Mouse (Mus musculus) mesoderm, embryonic 11.5 days (tissue): Measurements from ENCODE around the gene Arl13b.

Experiments
- DNase-seq: peaks from one replicate; pipeline ENCODE4 v3.0.0-alpha.2; 2012; ENCODE audit warnings: low read depth, low spot score

Gene Arl13b

GRCm38 (mm10) chr16:62814491-62814890 is 32.3 kb downstream of the Arl13b start, which contains the start of gene Stx19:
Gene Stx19, plus strand, starts transcription at chr16:62814676.
- no peak for DNase-seq

- DNase-seq: no peak
Measured at GRCm38 (mm10) chr16:62813790-62814189, 33.0 kb downstream of the Arl13b start.

GRCm38 (mm10) chr16:62810855-62811254 is 36.0 kb downstream of the Arl13b start:
- no peak for DNase-seq

DNA sequence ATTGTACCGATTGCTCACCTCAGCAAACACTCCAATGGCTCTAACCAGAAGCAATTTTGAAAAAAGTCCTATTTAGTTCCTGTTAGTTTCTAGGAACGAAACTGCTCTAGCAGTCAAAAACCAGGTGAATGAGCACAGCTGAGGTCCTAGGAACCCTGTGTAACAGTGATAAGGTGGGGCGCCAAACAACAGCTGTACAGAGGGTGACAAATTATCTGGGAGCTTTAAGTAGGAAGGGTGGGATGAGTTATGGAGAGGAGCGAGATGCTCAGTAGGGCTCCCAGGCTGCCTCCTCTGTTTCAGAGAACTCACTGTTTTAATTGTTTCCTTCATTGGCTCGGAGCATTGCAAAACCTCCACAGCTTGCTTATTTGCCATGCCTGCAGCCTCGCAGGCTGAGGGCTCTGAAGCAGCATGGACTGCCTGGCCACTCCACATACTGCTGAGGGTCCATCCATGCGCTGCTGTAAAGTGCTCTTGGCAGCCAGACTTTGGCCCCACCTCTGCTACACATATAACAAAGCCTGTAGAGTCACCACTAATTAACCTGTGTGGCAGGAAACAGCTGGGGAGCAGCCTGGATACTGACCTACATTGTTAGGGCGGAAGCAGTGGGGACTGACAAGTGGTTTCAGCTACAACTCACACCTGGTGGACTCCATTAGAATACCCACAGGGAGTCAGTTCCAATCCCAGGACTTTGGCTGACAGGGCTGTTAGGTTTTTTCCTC is 39.4 kb downstream of the Arl13b start:
- DNase-seq: no peak

DNA sequence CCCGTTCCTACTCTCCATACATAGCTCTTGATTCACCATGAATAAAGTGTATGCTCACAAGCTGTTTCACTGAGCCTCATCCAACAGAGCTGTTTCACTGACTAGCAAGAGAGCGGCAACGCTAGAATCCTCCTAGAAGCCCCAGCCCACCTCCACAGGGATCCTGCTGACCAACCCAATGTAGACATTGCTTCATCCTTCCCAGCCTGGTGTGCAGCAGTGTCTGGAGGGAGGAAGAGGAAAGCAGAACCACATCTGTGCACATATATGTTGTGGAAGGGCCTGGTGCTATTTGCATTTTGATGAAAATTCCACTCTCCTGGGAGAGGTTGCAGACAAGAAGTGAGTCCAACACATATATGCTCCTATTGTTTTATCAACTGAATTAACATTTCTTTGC is 42.2 kb downstream of the Arl13b start:
- no peak for DNase-seq

DNA sequence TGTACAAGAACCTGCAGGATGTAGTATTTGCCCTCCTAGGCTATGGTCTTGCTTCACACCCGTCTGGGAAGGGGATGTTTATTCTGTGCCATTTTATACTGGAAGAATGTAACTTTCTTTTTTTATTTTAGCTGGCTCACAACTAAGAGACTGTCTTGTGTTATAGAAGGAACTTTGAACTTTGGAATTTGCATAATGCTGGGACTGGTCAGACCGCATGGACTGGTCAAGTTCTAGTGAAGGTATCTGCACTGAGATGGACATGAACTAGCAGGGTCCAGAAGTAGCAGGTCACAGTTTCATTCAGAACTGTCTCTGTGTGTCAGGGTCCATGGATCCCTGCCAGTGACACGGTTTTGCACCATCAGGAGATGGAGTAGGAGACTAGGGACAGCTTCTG is 47.0 kb downstream of the Arl13b start:
- DNase-seq: no peak

DNA sequence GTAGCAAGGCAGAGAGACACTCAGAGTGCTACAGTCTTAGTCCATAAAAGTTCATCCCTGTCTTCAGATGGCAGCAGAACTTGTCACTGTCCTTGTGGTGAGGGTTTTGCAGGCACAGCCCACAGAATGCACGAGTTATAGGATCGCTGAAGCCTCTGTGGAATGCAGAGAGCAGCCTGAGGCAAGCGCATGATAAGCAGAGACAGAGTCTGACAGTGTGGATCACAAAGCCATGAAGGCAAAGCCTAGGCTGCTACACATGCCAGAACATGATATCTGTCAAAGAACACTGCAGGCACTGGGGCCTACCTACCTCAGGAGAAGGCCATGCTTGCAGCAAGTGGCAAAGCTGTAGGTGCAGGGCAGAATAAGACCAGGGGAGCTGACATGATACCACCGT is 47.4 kb downstream of the Arl13b start:
- no peak for DNase-seq

- DNase-seq: no peak
Measured at GRCm38 (mm10) chr16:62798808-62799207, 48.0 kb downstream of the Arl13b start.

DNA sequence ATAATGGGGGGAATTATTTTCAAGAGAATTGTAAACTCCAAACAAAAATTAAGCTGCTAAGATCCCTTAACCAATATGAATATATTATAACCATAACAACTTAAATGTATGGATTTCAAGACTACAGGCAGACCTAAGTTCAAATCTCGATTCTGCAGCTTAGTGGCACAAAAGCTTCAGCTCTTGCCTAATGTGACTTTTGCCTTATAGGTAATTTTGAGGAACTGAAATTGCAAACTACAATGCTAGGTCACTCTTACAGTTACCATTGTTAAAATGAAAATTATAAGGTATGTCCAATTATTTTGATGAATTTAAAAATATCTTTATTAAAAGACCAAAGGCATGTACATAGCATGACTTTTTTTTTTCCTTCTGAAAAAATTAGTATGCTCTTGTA is 50.2 kb downstream of the Arl13b start:
- no peak for DNase-seq

GRCm38 (mm10) chr16:62786621-62787331 is 60.1 kb downstream of the Arl13b start, which contains the start of gene Nsun3:
Gene Nsun3, minus strand, starts transcription at chr16:62786818.
- peak; percentile 98 for DNase-seq

GRCm38 (mm10) chr16:62782229-62782628 is 64.6 kb downstream of the Arl13b start:
- no peak for DNase-seq

DNA sequence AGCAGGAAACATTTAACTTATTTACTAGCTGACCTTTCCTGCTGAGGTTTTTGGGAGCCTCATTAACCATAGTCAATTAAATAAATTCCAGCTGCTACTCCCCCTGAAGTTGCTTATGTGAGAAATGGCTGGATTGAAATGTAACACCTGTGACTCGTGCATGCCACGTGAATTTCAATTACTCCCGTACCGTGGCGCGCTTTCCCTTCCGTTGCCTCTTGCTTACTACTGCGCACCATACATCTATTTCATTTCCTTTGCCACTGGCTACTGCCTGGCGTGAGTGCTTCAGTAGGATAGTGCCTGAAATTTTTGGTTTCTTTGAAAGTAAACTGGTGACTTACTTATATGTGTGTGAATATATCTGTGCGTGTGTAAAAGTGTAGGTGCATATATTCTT is 68.6 kb downstream of the Arl13b start:
- no peak for DNase-seq

GRCm38 (mm10) chr16:62776034-62776433 is 70.8 kb downstream of the Arl13b start:
- DNase-seq: no peak

DNA sequence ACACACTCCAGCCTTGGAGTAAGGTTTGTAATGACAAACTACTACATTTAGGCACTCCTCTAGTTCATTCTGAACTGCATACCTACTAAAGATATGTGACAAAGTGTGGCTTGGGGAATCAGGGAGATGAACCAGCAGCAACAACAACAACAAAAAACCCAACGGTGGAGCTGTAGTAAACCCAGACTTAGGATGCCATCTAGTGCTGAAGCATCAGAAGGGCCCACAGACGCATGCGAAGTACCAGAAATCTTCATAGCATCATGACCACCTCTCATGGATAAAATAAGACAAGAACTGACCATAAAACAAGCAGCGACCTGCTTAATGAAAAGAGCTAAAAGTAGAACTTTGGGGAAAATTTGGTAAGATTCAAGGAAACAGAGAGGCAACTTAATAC is 73.4 kb downstream of the Arl13b start:
- no peak for DNase-seq

GRCm38 (mm10) chr16:62758340-62758739 is 88.5 kb downstream of the Arl13b start:
- DNase-seq: peak; percentile 56

DNA sequence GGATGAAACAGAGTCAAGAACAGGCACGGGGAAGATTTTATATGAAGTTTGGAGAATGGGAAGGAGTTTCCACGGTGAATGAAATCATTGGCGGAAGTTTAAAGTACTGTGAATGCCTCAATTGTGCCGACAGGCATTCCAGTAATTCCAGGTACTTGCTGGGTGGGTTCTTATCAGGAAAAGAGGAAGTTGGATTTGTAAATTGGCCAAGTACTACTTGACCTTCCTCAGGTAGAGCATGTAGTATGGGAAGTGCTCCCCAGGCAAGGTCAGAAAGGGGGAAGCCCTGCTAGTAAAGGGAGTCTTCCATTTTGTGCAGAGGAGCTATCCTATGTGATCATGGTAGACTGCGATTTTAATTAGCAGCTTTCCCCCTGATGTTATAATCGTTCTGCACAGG is 91.5 kb downstream of the Arl13b start:
- DNase-seq: no peak

GRCm38 (mm10) chr16:62753597-62753996 is 93.2 kb downstream of the Arl13b start:
- no peak for DNase-seq

DNA sequence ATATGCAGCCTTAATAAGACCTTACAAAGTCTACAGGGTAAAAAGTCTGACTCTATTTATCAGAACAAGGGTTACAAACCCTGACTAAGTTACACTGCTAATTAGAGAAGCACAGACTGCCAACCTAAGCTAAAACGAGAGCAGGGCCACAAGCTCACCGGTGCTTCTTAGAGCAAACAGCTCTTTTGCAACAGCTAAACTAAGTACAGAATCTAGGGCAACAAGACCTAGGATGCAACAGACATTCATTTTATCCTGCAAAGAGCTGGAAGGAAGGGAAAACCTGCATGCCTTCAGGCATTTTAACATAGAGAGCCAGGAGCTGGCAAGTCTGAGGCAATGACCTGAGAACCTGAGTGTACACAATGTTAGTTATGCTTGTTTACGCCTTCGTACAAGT is 93.8 kb downstream of the Arl13b start:
- DNase-seq: no peak

- DNase-seq: no peak
Measured at GRCm38 (mm10) chr16:62745875-62746274, 101.0 kb downstream of the Arl13b start.
